Mouse (Mus musculus) small intestine, adult 2 months (tissue): ENCODE measurements around the gene Myo1d. TPM values are rescaled to one million over a fixed set of nuclear protein-coding genes. Genes with fewer than 3 reads are reported as not detected.

ENCODE experiments used
- H3K27ac ChIP-seq: fragments of 200-500 bp; 2 replicates; pipeline ENCODE4 v1.5.1; 2012; ENCODE audit warnings: low read depth, low read length, control low read depth, inconsistent platforms; ENCODE audit not compliant: insufficient read depth
- H3K27me3 ChIP-seq: fragments of 200-500 bp; 2 replicates; pipeline ENCODE4 v1.6.1; 2012; ENCODE audit warnings: mild to moderate bottlenecking, moderate library complexity, low read length, inconsistent platforms; ENCODE audit not compliant: control insufficient read depth, insufficient read depth
- H3K36me3 ChIP-seq: fragments of 200-500 bp; 2 replicates; pipeline ENCODE4 v1.6.1; 2012; ENCODE audit warnings: mild to moderate bottlenecking, low read length, control low read depth, inconsistent platforms; ENCODE audit not compliant: control insufficient read depth, insufficient read depth
- H3K4me1 ChIP-seq: fragments of 200-500 bp; 2 replicates; pipeline ENCODE4 v1.6.1; 2012; ENCODE audit warnings: low read length, inconsistent platforms, mixed read lengths; ENCODE audit not compliant: control insufficient read depth, insufficient read depth, insufficient read length
- H3K4me3 ChIP-seq: fragments of 200-500 bp; 2 replicates; pipeline ENCODE4 v1.5.1; 2012; ENCODE audit warnings: low read depth, mild to moderate bottlenecking, control low read depth, inconsistent platforms, low read length, moderate library complexity
- CTCF ChIP-seq: fragments of 200-500 bp; IDR thresholded peaks from 2 replicates; pipeline ENCODE4 v1.5.1; 2012; ENCODE audit warnings: low read depth, mild to moderate bottlenecking, control low read depth, inconsistent platforms, low read length, moderate library complexity, mixed read lengths; ENCODE audit not compliant: insufficient replicate concordance, insufficient read length; ENCODE audit errors: extremely low read depth
- POLR2A ChIP-seq: fragments of 200-500 bp; IDR thresholded peaks from 2 replicates; pipeline ENCODE4 v1.6.1; 2012; ENCODE audit warnings: low read depth, mild to moderate bottlenecking, control low read depth, inconsistent platforms, low read length, moderate library complexity
- WGBS: fragments of 180-500 bp; shearing (Covaris S2); methylation state at CpG from one replicate; pipeline ENCODE4 v1.1.7; 2018; 5-methylcytosine and 5-hydroxymethylcytosine counted together
- polyA plus RNA-seq: library from polyadenylated mRNA; depleted of rRNA; stranded (reverse); fragments of >200 nt; gene quantifications from 2 replicates; pipeline ENCODE4 v1.2.3, GENCODE M21; 2012

The Myo1d gene
- polyA plus RNA-seq, 1 experiment: 139 TPM

- Histone ChIP-seq H3K27ac (no peak overlapping the region), H3K4me1 (peaks cover 5% of the 10 kb centered on the region; the same call in 1 of the 2 replicates), H3K4me3 (no peak overlapping the region), H3K27me3 (no peaks in the 10 kb centered on the region), H3K36me3 (peaks cover 6% of the 10 kb centered on the region)
- WGBS: 69% methylated on average over 1 of the region's 1 CpGs
- no peak for TF ChIP-seq POLR2A
- no peak for TF ChIP-seq CTCF
Observed at GRCm38 (mm10) chr11:80751168-80751567, 28.7 kb downstream of the Myo1d start.

GRCm38 (mm10) chr11:80749187-80749586, 30.6 kb downstream of the Myo1d start:
- peaks cover 5% of the 10 kb centered on the region; the same call in 1 of the 2 replicates for H3K4me1 ChIP-seq
- peaks cover 6% of the 10 kb centered on the region; the same call in 1 of the 2 replicates for H3K36me3 ChIP-seq
- H3K27me3 ChIP-seq: no peaks in the 10 kb centered on the region
- H3K27ac ChIP-seq: no peak overlapping the region
- no peak overlapping the region for H3K4me3 ChIP-seq
- TF ChIP-seq CTCF (no peak), POLR2A (no peak)
- 96% methylated on average over 1 of the region's 1 CpGs for WGBS

GRCm38 (mm10) chr11:80745426-80745825, 34.4 kb downstream of the Myo1d start:
- Histone ChIP-seq H3K4me3 (no peak overlapping the region), H3K27me3 (no peaks in the 10 kb centered on the region), H3K36me3 (peaks cover 5% of the 10 kb centered on the region; the same call in 1 of the 2 replicates), H3K4me1 (peaks cover 8% of the 10 kb centered on the region; the same call in 1 of the 2 replicates), H3K27ac (peak overlapping the region; percentile 46; the same call in 1 of the 2 replicates)
- 33% methylated on average over 5 of the region's 5 CpGs for WGBS
- TF ChIP-seq POLR2A (no peak), CTCF (no peak)

- peaks cover 4% of the 10 kb centered on the region; the same call in 1 of the 2 replicates for H3K36me3 ChIP-seq
- TF ChIP-seq CTCF (no peak), POLR2A (no peak)
- 87% methylated on average over 4 of the region's 4 CpGs for WGBS
- no peak overlapping the region for H3K27ac ChIP-seq
- H3K27me3 ChIP-seq: no peaks in the 10 kb centered on the region
- peaks cover 8% of the 10 kb centered on the region; the same call in 1 of the 2 replicates for H3K4me1 ChIP-seq
- no peak overlapping the region for H3K4me3 ChIP-seq
Observed at GRCm38 (mm10) chr11:80743823-80744410, 35.9 kb downstream of the Myo1d start.

- H3K4me3 ChIP-seq: no peak overlapping the region
- H3K4me1 ChIP-seq: peaks cover 8% of the 10 kb centered on the region; the same call in 1 of the 2 replicates
- no peak overlapping the region for H3K27ac ChIP-seq
- WGBS: 95% methylated on average over 4 of the region's 4 CpGs
- peaks cover 2% of the 10 kb centered on the region; the same call in 1 of the 2 replicates for H3K36me3 ChIP-seq
- TF ChIP-seq POLR2A (no peak), CTCF (no peak)
- no peaks in the 10 kb centered on the region for H3K27me3 ChIP-seq
Observed at GRCm38 (mm10) chr11:80742462-80742861, 37.4 kb downstream of the Myo1d start.

GRCm38 (mm10) chr11:80734771-80735170, 45.1 kb downstream of the Myo1d start:
- no peaks in the 10 kb centered on the region for H3K4me1 ChIP-seq
- H3K27ac ChIP-seq: no peak overlapping the region
- no peak overlapping the region for H3K4me3 ChIP-seq
- no peaks in the 10 kb centered on the region for H3K27me3 ChIP-seq
- peaks cover 1% of the 10 kb centered on the region; the same call in 1 of the 2 replicates for H3K36me3 ChIP-seq
- WGBS: 80% methylated on average over 2 of the region's 2 CpGs
- TF ChIP-seq CTCF: no peak
- no peak for TF ChIP-seq POLR2A

- TF ChIP-seq CTCF (no peak), POLR2A (no peak)
- Histone ChIP-seq H3K4me3 (no peak overlapping the region), H3K36me3 (no peaks in the 10 kb centered on the region; the same call in 1 of the 2 replicates), H3K27me3 (no peaks in the 10 kb centered on the region), H3K4me1 (peaks cover 7% of the 10 kb centered on the region; the same call in 1 of the 2 replicates), H3K27ac (no peak overlapping the region)
- WGBS: 85% methylated on average over 12 of the region's 12 CpGs
Observed at GRCm38 (mm10) chr11:80724701-80725100, 55.1 kb downstream of the Myo1d start.
